Mouse (Mus musculus) lung, postnatal 25 days (tissue): ENCODE results near the gene Gm20721.

ENCODE experiments used
- DNase-seq: peaks from one replicate; pipeline ENCODE4 v3.0.0; 2022; ENCODE audit warnings: low spot score

The Gm20721 gene

DNA sequence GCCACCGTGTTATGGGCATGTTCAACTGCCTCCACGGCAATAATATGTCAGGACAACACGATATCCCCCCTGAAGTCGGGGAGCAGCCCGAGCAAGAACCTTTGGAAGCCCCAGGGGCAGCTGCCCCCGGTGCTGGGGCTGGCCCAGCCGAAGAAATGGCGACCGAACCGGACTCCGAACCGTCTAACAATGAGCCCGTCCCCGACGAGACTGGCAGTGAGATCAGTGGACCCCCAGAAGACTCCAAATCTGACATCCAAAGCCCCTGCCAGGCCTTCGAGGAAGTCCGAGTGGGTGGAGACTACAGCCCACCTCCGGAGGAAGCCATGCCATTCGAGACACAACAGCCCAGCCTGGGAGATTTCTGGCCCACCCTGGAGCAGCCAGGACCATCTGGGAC lies 48.7 kb downstream of the Gm20721 start:
- no peak for DNase-seq

DNA sequence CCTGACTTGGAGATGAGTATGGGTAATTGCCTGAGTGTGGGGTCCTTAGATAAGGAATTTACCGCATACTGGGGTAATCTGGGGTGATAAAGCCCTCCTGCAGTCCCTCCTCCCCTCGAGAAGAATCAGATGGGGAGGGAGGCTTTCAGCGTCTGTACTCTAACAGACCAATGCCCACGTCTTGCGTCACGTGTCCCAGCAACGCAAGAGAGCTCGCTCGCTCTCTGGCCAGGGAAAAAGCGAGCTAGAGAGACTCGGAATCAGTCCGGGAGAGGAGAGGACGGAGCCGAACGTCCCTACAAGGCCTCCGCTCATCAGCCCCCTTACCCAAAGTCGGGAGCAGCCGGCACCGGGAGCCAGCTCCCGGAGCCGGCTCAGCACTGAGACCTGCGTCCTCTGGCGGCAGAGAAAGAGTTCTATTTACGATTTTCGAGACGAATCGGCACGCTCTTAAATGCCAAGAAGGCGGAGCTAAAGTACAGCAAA lies 49.4 kb downstream of the Gm20721 start:
- no peak for DNase-seq

DNA sequence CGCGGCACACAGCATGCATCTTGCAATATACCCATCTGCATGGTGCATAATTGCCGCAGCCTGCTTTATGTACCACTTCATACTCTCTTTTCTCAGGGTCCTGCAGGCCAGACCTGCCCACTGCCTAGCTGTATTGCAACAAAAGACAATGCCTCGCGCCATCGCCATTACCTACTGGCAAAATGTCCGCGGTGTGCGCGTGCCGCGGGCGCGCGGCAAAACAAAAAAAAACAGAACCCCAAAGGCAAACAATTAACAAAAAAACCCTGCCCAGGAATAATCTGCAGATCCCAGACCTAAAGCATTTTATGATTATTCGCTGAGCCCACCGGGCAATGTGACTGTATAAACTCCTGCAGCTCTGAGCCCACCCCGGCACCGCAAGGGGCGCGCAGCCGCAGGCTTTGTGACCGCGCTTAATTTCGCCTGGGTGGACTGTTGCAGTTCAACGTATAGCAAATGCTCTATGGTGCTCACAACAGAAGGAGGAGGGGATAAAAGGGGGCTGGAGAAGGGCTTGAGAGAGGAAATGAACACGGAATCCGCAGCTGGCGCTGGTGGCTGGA lies 50.5 kb downstream of the Gm20721 start:
- DNase-seq, result no peak

DNA sequence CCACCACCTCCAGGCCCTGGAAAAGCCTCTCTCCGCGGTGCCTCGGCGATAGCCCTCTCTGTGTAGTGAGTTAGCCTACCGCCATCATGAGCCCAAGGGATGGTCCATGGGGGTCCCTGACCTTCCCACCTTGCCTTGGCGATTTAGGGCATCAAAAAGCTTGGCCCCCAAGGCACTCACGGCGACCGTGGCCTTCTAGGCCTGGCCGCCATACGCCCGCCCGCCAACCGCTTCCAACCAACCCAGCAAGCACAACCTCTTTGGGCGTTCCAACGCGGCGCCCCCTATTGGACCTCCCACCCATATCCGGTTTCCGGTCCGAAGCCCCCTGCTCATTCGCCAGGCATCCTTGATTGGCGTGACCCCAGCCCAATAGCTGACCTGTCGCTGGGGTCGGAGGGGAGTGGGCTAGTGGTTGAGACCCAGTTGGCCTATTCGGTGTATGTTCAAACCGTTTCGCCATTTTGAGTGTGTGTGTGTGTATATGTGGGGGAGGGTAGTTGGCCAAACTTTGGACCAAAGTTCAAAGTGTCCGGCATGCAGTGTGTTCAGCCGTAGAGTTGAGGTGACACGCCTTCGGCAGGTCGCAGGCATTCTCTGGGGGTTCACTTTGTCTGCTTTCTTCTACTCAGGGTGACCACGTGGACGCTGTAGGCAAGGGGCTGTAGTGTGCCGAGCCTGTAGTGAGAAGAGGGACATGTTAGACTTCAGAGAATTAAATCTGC lies 51.2 kb downstream of the Gm20721 start:
- no peak for DNase-seq

DNA sequence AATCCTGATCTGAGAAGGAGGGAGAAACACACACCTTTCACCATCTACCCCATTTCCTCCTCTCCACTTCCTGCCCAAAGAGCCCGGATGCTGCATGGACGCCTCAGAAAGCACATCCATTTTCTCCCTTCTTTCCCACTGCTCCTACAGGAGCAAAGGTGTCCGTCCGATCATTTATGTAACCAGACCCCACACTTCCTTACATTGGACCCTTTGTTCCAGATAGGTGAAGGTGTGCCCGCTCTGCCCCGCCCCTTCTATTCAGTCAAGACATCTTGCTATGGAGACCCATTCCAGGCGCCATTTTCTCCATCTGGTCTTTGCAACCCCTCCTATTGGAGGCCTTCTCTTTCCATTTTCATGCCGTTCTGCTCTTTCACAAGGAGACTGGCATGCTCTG lies 52.1 kb downstream of the Gm20721 start:
- DNase-seq, result no peak

DNA sequence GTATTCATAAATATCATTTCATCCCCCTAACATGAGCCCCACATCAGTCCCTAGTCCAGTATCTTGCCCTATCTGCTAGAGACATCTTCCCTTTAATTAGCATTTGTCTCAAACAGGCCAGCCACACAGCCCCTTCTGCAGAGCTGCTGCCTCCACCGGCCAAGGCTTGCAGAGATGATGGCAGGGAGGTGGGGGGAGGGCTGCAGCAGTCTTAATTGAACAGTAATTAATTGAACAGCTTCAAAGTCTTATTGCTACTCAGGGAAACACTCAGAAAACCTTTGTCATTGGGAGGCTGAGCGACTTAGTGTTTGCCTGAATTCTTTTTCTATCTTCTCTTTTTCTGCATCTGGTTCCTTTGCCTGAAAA lies 54.9 kb downstream of the Gm20721 start:
- DNase-seq, result no peak

DNA sequence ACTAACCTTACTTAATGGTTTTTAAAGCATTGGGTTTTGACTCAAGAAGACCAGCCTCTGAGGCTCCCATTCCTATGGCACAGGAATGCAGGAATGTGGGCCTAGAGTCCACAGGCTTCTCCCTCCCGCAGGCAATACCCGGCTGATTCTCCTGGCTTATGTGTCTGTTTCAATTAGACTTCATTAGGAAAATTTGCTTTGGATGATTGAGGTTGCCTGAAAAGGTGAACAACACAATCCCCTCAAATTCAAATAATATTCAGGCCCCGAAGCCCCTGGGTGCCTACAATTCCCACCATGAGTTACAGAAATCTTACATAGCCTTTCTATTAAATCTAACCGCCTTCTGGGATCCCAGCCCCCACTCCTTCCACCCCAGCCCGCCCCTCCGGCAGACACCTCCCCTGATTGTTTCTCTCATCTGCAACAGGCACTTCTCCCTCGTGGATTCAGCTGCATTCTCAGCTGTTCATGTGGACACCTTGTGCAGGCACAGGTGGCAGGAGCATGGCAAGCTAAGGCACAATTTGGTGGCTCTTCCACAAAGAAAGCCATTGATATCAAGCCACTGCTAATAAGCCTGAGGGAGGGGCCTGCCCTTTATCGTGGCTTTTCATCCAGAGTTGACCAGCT lies 55.4 kb downstream of the Gm20721 start:
- no peak for DNase-seq

DNA sequence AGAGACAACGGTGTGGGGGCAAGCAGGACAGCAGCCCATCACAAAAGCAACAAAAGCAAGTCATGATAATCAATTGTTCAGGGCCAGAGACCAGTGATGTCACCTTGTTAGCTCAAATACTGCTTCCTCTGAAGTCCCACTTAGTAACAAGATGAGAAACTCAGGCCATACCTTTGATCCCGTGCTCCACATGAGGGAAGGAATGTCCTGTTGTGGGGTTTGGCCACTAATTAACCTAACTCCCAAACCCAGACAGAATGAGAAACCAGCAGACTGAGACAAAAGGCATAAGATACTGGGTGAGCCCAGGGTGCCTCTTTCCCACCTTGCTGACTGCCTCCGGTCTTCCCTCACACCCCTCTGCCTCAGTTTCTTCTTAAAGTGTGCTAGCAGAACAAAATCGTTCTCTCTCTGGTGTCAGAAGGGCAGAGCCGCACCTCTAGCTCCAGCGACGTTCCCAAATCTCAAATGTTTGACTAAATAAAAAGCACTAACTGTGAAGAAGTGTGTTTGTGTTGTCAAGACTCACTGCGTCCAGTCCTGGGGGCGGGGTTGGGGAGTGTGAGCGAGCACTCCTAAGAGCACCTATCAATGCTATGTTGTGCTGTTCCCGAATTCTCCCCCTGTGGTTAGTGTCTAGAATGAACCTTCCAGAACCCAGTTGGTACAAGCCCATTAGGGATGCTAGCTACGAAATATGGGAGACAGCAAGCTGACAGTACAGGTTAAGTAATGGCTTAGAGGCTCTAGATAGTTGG lies 57.7 kb downstream of the Gm20721 start:
- DNase-seq, result no peak

DNA sequence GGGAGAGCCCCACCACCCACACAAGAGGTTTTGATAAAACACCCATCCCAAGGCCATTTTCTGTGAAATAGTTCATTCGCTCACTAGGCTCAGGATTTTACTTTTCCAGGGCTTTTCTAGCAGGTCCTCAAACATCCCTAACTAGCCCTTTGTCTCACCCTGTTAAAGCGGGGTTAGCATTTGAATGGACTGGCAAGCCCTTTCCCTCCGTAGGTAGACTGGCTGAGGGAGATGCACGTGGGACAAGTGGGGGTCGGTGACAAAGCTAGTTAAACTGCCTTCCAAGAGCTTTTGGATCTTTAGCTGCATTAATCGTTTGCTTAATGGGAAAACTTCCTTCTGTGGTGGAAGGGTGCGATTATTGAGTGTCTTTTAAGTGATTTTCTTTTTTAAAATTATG lies 58.6 kb downstream of the Gm20721 start:
- no peak for DNase-seq

DNA sequence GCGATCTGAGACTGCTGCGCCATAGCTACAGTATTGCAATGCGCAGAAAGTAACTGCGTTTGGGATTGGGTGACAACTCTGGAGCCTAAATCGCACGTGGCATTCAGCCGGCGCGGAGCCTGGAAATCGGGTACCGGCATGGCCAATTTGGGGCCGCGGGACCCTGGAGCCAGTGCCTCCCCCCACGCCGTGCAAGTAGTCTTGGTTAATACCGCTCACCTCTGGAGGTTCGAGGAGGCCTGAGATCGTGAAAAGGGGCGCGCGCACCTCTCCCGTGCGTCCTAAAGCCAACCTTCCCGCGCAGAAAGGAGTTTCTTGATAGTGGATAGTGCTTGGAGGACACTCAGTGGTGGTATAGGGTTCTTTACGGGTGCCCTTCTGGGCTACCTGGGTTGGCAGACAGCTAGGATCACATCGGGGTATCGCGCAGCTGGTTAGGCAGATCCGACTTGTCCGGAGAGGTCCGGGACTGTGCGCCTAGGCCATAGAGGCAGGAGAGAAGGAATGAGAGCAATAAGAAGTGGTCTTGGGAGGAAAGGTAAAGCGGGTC lies 60.5 kb downstream of the Gm20721 start:
- no peak for DNase-seq

DNA sequence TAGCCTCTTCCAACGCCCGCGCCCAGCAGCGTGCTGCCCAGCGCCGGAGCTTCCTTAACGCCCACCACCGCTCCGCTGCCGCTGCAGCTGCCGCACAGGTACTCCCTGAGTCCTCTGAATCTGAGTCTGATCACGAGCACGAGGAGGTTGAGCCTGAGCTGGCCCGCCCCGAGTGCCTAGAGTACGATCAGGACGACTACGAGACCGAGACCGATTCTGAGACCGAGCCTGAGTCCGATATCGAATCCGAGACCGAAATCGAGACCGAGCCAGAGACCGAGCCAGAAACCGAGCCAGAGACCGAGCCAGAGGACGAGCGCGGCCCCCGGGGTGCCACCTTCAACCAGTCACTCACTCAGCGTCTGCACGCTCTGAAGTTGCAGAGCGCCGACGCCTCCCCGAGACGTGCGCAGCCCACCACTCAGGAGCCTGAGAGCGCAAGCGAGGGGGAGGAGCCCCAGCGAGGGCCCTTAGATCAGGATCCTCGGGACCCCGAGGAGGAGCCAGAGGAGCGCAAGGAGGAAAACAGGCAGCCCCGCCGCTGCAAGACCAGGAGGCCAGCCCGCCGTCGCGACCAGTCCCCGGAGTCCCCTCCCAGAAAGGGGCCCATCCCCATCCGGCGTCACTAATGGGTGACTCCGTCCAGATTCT lies 61.6 kb downstream of the Gm20721 start:
- no peak for DNase-seq

DNA sequence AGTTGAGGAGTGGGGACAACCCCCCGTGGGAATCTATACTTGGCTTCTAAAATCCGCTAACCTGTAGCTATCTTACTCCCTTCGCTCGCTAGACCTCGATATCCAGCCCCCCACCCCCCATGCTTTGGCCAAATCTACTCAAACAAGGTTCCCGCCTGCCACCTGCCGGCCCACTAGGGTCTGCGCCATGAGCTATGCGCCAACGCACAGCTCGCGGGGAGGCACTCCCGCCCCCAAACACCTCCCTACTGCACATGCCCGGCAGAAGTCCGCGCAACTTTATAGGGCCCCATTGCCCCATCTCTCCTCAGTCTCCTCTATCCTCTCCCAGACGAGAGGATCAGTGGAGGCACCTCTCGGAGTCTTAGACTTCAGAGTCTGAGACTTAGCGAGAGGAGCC lies 62.5 kb downstream of the Gm20721 start, which contains the start of gene Gnas:
Gnas (plus strand) TSS at position 310 of the 400 bp plus-strand sequence.
- DNase-seq, result peak; percentile 18

DNA sequence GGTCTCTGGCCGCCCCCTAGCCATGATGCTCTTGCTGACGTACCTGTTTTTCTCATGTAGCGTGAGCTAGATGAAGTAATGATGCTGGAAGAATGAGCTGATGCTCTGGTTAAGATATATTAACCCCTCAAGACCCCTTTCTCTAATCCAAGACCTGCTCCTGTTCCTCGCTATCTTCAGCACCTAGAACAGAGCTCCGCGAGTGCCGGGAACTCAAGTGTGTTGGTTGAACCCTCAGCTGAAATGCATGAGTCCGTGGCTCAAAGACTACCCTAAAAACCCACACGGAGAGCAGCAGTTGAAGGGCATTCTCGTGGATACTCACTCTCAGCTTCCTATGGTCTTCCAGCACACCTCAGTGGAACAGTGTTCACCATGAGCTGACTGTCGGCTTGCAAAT lies 63.2 kb downstream of the Gm20721 start:
- DNase-seq, result no peak
